In the genomic region with DNA sequence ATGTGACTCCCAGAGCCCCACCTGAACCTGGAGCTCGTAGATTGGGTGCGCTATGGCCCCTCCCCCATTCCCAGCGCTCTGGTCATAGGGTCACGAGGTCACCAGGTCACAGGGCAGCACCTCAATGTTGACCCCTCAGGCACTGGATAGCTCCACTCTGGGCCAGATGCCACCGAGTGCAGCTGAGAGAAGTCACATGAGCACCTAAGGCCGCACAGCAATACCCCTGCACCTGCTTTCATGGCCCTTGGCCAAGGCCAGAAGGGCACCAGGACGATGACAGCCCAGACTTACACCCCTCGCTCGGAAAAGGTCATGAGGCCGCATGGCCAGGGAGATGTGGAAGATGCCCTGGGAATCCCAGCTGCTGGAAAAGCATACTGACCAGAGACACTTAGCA, we compare ENCODE assay signal across 9 mouse cellular contexts. TPM values are rescaled to one million over a fixed set of nuclear protein-coding genes. Genes with fewer than 3 reads are reported as not detected.
DNase-seq lines count a peak whose midpoint lies in the region; ATAC-seq and TF ChIP-seq lines count a peak whose summit lies in the region.
"Had no signal": no experiment of that assay in that cellular context is flagged by ENCODE, and none has a peak within 500 bp of the region (broad histone marks: within the 10 kb centered on the region; RNA-seq: fewer than 3 reads in every experiment).

No protein-coding gene starts in this region.

- DNase-seq in gastrocnemius, adult 2 months: peak; percentile 54
- no peak for DNase-seq in gastrocnemius, postnatal 14 days
- DNase-seq in ES-E14 (ENCODE audit: low read depth, low spot score): no peak
- no peak for DNase-seq in midbrain, embryonic 10.5 days (ENCODE audit: low spot score)
- DNase-seq in right cerebral cortex, postnatal 14 days: no peak
- DNase-seq in adrenal gland, adult 8-10 months: no peak
- DNase-seq in frontal cortex, adult 2 months (ENCODE audit: extremely low spot score in 1 of 2, low spot score in 1 of 2): no peak

- no peak overlapping the region for H3K9ac ChIP-seq in ES-E14 (ENCODE audit: insufficient read depth, low read depth, low read length, poor library complexity, severe bottlenecking)
- H3K9ac ChIP-seq in hindbrain, embryonic 13.5 days: peak overlapping the region; percentile 65

- no peaks in the 10 kb centered on the region for H3K9me3 ChIP-seq in ES-E14 (ENCODE audit: control insufficient read depth, insufficient read depth, low read depth, low read length)
- no peaks in the 10 kb centered on the region for H3K9me3 ChIP-seq in hindbrain, embryonic 13.5 days
- peaks cover 6% of the 10 kb centered on the region; the same call in 1 of the 2 replicates for H3K9me3 ChIP-seq in midbrain, embryonic 10.5 days (replicated peaks)

- no peak for ATAC-seq in hindbrain, embryonic 13.5 days (ENCODE audit: low FRiP score)

- 16% methylated on average over 10 of the region's 10 CpGs for WGBS in hindbrain, embryonic 13.5 days
- 28% methylated on average over 10 of the region's 10 CpGs for whole genome bisulfite sequencing in midbrain, embryonic 10.5 days

- H3K36me3 ChIP-seq in ES-E14 (ENCODE audit: control insufficient read depth, insufficient read depth, low read length, poor library complexity, severe bottlenecking): peaks cover 2% of the 10 kb centered on the region; the same call in 1 of the 2 replicates
- peaks cover 8% of the 10 kb centered on the region; the same call in 1 of the 2 replicates for H3K36me3 ChIP-seq in hindbrain, embryonic 13.5 days
- peaks cover 21% of the 10 kb centered on the region for H3K36me3 ChIP-seq in midbrain, embryonic 10.5 days

- H3K4me3 ChIP-seq in gastrocnemius, adult 2 months: no peak overlapping the region
- H3K4me3 ChIP-seq in ES-E14 (ENCODE audit: insufficient read depth in 1 of 2, low read depth in 1 of 2, low read length in 2 of 2, poor library complexity in 1 of 2, severe bottlenecking in 1 of 2): peak overlapping the region; percentile 35 to 49; a peak in 1 of 4 replicates
- peak overlapping the region; percentile 30 for H3K4me3 ChIP-seq in hindbrain, embryonic 13.5 days
- H3K4me3 ChIP-seq in midbrain, embryonic 10.5 days: peak overlapping the region; percentile 42

- H3K27me3 ChIP-seq in hindbrain, embryonic 13.5 days: no peaks in the 10 kb centered on the region
- peaks cover 56% of the 10 kb centered on the region for H3K27me3 ChIP-seq in midbrain, embryonic 10.5 days (ENCODE audit: low read depth, poor library complexity, severe bottlenecking)

- H3K4me1 ChIP-seq in ES-E14 (ENCODE audit: control insufficient read depth in 2 of 2, insufficient read depth in 2 of 2, low read length in 2 of 2, poor library complexity in 1 of 2): peaks cover 1 to 55% of the 10 kb centered on the region in 2 experiments; a peak in 3 of 4 replicates
- H3K4me1 ChIP-seq in hindbrain, embryonic 13.5 days (replicated peaks): peaks cover 95% of the 10 kb centered on the region
- H3K4me1 ChIP-seq in midbrain, embryonic 10.5 days: peaks cover 94% of the 10 kb centered on the region

- no peak for TF ChIP-seq CTCF in gastrocnemius, adult 2 months (IDR thresholded peaks at IDR 0.05)

- H3K4me2 ChIP-seq in hindbrain, embryonic 13.5 days: peak overlapping the region; percentile 55

- in situ Hi-C loops in ES-E14 (cut with MboI; ENCODE audit: low sequenced_read_pairs in 2 of 2, unreplicated experiment in 2 of 2): no loop called here

- no peak overlapping the region for H3K27ac ChIP-seq in gastrocnemius, adult 2 months
- H3K27ac ChIP-seq in ES-E14 (ENCODE audit: insufficient read depth, low read depth, low read length, poor library complexity, severe bottlenecking): no peak overlapping the region
- H3K27ac ChIP-seq in hindbrain, embryonic 13.5 days: peak overlapping the region; percentile 92
- H3K27ac ChIP-seq in midbrain, embryonic 10.5 days (replicated peaks): no peak overlapping the region

- intact Hi-C loops in gastrocnemius, adult 2 months (cut with DNase I): no loop called here
- intact Hi-C loops in gastrocnemius, postnatal 14 days (cut with DNase I; ENCODE audit: low total_unique reads): no loop called here

TF ChIP-seq in ES-E14, 5 proteins besides CTCF, POLR2A, EP300 and RAD21:
- TF ChIP-seq MAFK (IDR thresholded peaks at IDR 0.05; ENCODE audit: insufficient read depth, low read depth, low read length) (no peak), ZNF384 (IDR thresholded peaks at IDR 0.05; ENCODE audit: low read depth, low read length) (no peak), ZC3H11A (IDR thresholded peaks at IDR 0.05; ENCODE audit: borderline replicate concordance, low read depth, low read length) (no peak), CHD2 (IDR thresholded peaks at IDR 0.05; ENCODE audit: low read depth, low read length) (no peak), HCFC1 (IDR thresholded peaks at IDR 0.05; ENCODE audit: borderline replicate concordance, insufficient read depth, low read length) (no peak)

RNA-seq across cellular contexts. Expression of a gene that starts 5.7 kb away (rescaled TPM):
- total RNA-seq in gastrocnemius, adult 2 months (2021): 10 to 100 TPM; 29.6 to 43.1 TPM
- total RNA-seq in gastrocnemius, postnatal 14 days (2021): 10 to 100 TPM; 38.2 to 44.4 TPM
- total RNA-seq in ES-E14 (2012; rRNA removed): 128 and 197 TPM in 2 replicates
- polyA plus RNA-seq in hindbrain, embryonic 13.5 days (2015; fragmentation: Nextera tagmentation; extraction: Ambion mirVana): 273 TPM in 2 replicates
- polyA plus RNA-seq in midbrain, embryonic 10.5 days (2016; fragmentation: Nextera tagmentation; extraction: Ambion mirVana): 89.7 and 131 TPM in 2 replicates
- 100 to 1,000 TPM; 253 to 392 (median 313) TPM for total RNA-seq in adrenal gland, adult 8-10 months (2022)
- 622 and 690 TPM in 2 replicates for polyA plus RNA-seq in frontal cortex, adult 2 months (2012; rRNA removed)

RNA-seq across cellular contexts. Expression of a gene that starts 41.7 kb away (rescaled TPM):
- total RNA-seq in gastrocnemius, adult 2 months (2021): not detected
- not detected for total RNA-seq in gastrocnemius, postnatal 14 days (2021)
- total RNA-seq in ES-E14 (2012; rRNA removed): not detected in 2 replicates
- not detected in 2 replicates for polyA plus RNA-seq in hindbrain, embryonic 13.5 days (2015; fragmentation: Nextera tagmentation; extraction: Ambion mirVana)
- polyA plus RNA-seq in midbrain, embryonic 10.5 days (2016; fragmentation: Nextera tagmentation; extraction: Ambion mirVana): not detected in 2 replicates
- total RNA-seq in adrenal gland, adult 8-10 months (2022): not detected
- polyA plus RNA-seq in frontal cortex, adult 2 months (2012; rRNA removed): not detected in 2 replicates
- total RNA-seq: heart, postnatal 10 days had no signal
